8 mouse cellular contexts compared by ENCODE assay signal in genomic region chr11:60454080-60454744, GRCm38 (mm10). TPM values are rescaled to one million over a fixed set of nuclear protein-coding genes. Genes with fewer than 3 reads are reported as not detected.
DNase-seq lines count a peak whose midpoint lies in the region; ATAC-seq lines count a peak whose summit lies in the region.

TSS of gene Drg2 (plus strand) at chr11:60454591.

- peak; percentile 94 for ATAC-seq in hindbrain, embryonic 15.5 days (ENCODE audit: low FRiP score, low read depth)

- H3K27ac ChIP-seq in hindbrain, embryonic 15.5 days (replicated peaks) = peak within 1 kb of the TSS; percentile 69

- H3K4me2 ChIP-seq in hindbrain, embryonic 15.5 days = peak within 1 kb of the TSS; percentile 85

- H3K9ac ChIP-seq in hindbrain, embryonic 15.5 days = peak within 1 kb of the TSS; percentile 74

- H3K4me3 ChIP-seq in hindbrain, embryonic 15.5 days = peak within 1 kb of the TSS; percentile 73

- H3K4me1 ChIP-seq in hindbrain, embryonic 15.5 days (replicated peaks) = peaks cover 17% of the 10 kb centered on the region

- peak; percentile 89 for DNase-seq in T-cell, adult 2 months (ENCODE audit: low spot score)
- DNase-seq in cerebellum, postnatal 36 days = peak; percentile 88 to 91
- peak; percentile 89 to 93 for DNase-seq in frontal cortex, postnatal 36 days (ENCODE audit: low spot score in 2 of 2)
- peak; percentile 78 for DNase-seq in left cerebral cortex, adult 11 months (ENCODE audit: low spot score)
- DNase-seq in lung, postnatal 4 days = peak; percentile 92 to 94
- peak; percentile 89 for DNase-seq in retina, postnatal 7 days (ENCODE audit: low read depth, low spot score)
- DNase-seq in urinary bladder, adult 2 months (ENCODE audit: low spot score) = peak; percentile 76

- H3K9me3 ChIP-seq in hindbrain, embryonic 15.5 days = no peaks in the 10 kb centered on the region

- H3K36me3 ChIP-seq in hindbrain, embryonic 15.5 days = peaks cover 29% of the 10 kb centered on the region

- H3K27me3 ChIP-seq in hindbrain, embryonic 15.5 days = no peaks in the 10 kb centered on the region

- WGBS in hindbrain, embryonic 15.5 days = 5% methylated on average over 27 of the region's 27 CpGs

RNA-seq across cellular contexts. Expression of gene Drg2, which starts in this region (rescaled TPM):
- 95.5 and 99.9 TPM in 2 replicates for polyA plus RNA-seq in hindbrain, embryonic 15.5 days (2015; fragmentation: Nextera tagmentation; extraction: Ambion mirVana)
- polyA plus RNA-seq in urinary bladder, adult 2 months (2012; rRNA removed) = 46.2 and 49.0 TPM in 2 replicates

Comparison
In these comparisons a context has a peak if more than half of its experiments do, and no peak if none do; other contexts are left out.
1. Peak in every context shown above with its lines: DNase-seq, ATAC-seq, H3K4me3 ChIP-seq and H3K27ac ChIP-seq.